Mouse (Mus musculus) retina, adult 2 months (tissue): ENCODE results near the gene Myh3.

ENCODE experiments used
- DNase-seq: peaks from one replicate; pipeline ENCODE4 v3.0.0-alpha.2; 2012; ENCODE audit warnings: low read depth, low spot score

The Myh3 gene

DNA sequence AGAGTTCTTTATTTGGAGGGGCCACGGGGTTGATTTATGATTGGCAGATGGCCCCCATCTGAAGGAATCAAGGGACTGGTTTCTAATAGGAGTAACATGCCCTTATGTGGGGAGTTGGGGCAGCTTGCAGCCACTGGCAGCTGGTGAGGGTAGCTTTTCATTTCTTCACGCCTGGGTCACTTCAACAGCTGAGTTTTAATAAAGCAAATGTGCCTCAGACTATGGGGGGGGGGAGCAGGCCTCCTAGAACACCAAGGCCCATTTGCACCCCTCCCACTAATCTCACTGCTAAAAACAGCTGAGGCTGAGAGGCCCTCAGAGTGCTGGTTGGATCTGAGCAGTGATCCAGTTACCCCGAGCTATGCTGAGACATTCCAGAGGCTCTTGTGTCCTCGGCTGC is 27.6 kb downstream of the Myh3 start:
- no peak for DNase-seq

DNA sequence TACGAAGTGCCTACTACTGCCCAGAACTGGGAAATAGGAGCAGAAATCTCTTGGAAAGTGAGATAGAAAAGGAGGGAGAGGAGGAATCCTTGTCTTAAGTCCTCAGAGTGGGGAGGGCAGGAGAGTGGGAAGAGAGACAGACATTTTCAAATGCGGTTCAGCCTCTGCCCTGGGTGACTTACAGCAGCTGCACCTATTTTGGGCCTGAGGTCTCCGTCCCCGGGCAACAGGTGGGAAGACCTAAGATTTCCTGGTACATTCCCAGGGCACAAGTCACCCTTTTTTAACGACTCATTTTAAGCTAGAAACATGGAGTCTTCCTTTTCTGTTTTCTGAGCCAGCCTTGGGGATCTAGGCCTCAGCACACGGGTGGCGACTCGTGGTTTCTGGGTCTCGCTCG is 28.9 kb downstream of the Myh3 start:
- no peak for DNase-seq

DNA sequence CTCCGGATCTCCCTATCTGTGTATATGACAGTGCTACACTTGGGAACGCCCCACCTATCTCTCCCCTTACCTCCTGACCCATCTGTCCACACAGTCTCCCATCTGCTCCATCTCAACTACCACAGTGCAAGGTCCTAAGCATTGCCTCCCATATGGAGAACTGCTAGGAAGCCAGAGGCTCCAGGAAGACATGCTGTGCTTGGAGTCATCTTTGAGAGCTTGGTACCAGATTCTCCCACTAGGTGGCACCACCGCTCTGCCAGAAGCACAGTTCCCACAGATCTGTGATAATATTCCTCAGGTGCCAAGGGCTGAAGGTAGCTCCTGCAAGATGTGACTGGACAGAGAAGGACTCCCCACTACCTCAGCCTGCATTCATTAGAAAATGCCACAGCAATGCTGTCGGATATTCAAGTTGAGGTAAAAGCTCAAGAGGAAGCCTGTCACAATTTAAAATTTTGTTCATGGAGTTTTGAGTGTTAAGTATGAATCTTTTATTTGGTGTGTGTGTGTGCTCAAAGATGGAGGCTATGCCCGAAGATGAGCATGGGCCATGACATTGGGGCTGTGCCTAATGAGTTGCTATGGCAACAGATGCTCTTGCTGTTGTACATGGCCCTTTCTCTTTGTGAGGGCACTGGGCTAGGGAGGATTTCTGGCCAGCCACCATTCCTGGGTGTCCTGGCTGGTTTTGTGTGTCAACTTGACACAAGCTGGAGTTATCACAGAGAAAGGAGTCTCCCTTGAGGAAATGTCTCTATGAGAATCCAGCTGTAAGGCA is 32.3 kb downstream of the Myh3 start:
- DNase-seq, result peak; percentile 42

DNA sequence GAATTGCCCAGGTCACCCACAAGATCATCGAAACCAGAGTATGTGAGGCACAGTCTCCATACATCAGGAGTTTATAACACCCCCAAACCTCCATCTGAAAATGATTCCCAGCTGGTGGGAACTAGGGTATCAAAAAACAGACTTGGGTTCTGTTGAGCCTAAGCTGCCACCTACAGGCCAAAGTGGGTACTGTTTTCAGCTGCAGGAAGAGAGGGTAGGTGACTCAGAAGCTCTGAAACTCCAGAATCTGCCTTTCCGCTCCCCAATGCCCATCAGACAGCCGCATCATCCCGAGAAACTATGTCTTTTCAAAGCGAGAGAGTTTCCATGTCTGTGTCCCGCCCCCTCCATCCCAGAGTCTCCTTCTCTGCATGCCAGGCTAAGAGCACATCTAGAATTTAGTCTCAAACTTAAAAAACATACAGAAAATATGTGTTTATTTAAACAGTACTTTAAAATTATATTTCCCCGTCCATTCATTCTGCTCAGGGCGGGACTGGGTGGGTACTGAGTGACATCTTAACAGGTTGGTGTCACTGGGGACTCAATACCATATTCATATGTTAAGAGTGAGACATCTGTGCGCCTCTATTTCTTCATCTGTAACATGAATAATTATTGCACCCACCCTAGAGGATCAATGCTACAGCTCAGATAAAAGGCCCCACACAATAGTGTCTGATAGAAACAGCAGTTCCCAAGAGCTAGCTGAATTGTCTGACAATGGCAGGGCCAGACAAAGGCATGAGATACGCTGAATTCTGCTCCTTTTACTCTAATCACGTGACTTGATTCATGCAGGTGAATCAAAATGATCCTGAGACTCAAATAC is 34.1 kb downstream of the Myh3 start:
- peak; percentile 30 for DNase-seq

DNA sequence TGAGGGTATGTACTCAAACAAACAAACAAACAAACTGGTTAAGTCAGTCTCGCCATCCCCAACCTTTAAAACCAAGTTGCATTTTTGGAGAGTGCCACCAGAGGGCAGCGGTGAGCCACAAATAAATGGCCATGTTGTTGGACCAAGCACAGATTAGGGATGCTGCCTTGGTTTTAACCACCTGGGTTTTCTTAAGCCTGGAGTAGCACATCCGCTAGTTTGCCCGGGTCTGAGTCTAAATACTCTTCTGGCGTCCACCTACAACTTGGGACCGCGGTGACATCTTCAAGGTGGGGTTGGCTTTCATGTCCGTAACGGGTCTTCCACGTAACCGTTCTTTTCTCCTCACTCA is 34.7 kb downstream of the Myh3 start:
- peak; percentile 47 for DNase-seq

DNA sequence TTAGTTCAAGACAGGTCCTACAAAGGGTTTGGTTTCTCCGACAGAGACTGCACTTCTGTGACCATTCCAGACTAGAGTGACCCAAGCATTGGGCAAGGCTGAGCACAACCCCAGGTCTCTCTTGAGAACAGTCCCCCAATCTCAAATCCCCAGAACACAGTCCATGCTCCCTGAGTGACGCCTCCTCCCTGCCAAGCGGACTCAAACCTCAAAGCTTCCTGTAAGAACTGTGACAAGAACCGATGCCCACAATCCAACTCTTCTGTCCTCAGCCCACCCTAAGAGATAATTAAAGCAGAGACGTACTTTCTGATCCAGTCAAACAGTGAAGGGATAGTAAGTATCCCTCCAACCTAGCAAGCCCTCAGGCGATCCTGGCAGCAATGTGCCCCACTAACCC is 35.3 kb downstream of the Myh3 start:
- DNase-seq, result no peak

DNA sequence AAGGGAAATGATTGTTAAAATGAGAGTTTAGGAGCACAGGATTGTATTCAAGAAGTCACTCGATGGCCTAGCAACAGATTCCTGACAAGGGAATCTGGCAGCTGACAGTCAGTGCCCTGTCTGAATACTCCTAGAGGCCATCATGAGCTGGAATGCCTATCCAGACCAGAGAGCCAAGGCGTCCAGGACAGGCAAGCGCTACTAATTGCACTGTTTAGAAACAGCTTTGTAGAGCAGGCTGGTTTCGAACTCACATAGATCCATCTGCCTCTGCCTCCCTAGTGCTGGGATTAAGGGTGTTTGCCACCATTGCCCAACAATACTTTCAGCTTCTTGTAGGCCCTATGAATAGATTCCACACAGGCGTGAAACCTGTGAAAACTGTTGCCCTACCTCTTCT is 36.2 kb downstream of the Myh3 start:
- no peak for DNase-seq

DNA sequence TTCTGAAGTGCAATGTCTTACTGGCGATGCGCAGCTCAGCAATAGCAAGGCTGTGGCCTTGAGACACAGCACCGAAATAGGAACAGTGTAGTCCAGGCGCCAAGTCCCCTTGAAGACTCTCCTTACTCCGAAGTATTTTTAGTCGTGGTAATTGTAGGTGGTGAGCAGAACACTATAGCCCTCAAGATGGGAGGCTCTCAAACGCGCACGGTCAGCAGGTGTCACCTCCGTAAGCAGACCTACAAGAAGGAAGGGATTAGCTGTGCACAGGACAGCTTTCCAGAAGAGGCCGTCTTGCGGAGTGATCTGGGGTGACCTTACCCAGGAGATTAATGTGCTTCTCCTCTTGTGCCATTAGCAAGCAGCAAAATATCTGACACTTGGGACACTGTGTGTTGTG is 36.8 kb downstream of the Myh3 start:
- DNase-seq, result no peak

DNA sequence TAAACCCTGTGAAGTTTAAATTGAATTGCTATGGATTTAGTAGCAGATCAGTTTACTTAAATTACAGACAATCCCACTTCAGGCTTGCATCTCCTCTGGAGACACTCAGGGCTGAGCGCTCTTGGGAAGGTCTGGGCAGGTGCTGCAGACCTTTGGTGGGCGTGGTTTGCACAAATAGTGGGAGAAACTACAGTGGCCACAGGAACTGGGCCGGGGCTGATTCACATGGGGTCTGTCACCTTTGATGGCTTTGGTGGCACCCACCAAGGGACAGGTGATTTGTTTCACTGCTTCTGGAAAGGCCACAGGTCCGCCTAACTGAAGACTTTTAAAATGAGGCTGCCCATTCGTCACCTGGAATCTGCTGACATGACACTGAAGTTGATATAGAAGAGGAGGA is 38.6 kb downstream of the Myh3 start:
- no peak for DNase-seq

DNA sequence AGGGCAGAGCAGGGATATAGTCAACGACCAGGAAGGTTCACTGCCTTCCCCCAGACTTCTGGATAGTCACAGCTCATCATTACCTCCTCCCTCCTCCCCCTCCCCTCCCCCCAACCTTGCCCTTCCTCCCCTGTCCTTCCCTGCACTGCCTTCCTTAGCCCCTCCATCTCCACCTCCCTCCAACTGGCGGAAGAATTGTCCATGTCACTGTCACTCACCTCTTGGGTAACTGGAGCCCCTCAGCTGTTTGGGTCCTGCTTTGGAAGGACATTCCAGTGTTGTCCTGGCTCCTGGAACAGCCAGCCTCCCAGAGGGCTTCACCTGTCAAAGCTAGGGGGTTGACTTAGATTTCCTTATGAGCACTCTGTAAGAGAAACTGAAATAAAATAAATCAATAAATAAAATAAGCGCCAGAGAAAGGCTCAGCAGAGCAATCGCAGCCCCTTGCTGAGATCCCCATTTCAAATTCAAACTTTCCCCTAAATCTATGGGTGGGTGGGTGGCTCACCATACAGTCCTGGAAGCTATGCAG is 41.5 kb downstream of the Myh3 start:
- no peak for DNase-seq

DNA sequence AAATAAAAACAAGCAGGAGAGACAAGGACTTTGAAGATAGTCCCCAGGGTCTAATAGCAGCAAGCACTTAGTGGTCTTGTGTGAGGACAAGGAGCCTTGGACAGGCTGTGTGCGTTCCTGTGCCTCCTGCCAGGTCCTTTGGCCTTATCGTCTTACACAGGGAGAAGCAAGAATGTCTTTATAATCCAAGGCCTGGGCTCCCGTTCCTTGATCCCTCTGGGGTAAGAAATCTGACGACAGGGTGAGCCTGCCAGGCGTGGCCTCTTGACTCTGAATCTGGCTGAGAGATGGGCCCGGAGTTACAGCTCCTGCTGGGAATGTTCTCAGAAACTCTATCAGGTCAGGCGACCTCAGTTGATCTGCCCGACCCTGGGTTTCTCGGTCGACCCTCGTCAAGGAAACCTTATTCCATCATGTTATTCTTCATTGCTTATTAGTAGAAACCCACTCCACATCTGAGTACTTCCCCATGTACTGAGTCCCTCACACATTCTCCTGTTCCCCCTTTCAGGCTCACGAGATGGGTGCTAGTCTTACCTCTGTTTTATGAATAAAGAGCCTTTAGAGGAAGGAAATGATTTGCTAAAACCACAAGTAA is 42.7 kb downstream of the Myh3 start:
- no peak for DNase-seq

DNA sequence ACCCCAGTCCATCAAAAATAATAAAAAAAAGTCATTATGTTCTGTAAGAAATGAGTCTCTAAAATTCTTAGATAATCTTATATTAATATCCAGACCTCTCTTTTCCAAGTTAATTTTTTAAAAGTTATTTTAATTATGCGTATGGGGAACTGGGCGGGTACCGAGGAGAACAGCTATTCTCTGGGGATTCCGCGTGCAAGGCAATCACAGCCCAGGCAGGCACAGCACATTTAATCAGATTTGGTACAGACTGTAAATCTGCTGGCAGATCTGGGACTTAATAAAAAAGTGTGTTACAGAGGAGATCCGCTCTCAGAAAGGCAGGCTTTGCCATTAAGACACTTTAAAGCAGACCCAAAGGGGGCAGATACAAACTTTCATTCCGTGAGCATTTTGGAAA is 46.8 kb downstream of the Myh3 start:
- no peak for DNase-seq

DNA sequence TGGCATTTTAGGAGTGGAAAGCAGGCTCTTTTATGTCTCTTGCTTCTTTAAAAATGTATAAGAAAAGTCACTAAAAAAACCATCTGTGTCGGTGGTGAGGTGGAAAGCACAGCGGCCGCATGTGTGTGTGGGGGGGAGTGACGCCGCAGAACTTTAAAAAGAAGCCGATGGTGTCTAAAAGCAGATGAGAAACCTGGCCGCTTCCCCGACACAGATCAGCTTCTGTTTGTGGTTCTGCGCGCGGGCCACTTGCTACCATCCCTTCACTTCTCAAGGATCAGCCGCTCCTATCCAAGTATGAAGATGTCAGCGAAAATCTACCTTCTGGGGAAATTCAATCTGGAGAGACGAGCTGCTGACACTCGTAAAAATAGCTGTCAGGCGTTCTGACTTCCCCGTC is 47.3 kb downstream of the Myh3 start:
- no peak for DNase-seq

DNA sequence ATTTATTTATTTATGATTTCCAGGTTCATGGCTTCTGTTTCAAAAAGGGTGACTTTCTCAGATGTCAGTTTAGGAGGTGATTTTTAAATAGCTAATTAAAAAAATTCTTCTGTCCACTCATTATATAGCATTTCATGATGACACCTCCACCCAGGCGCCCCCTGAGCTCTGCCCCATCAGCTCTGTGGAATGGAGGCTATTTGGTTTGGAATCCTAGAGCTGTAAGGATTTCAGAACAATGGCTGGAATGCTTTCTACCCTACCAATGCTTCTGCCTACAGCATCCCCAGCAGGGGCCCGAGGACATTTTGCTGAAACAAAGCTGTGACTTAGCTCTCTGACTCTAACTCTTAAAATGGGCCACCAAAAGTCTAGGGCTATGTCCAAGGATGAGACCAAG is 55.4 kb downstream of the Myh3 start:
- no peak for DNase-seq

DNA sequence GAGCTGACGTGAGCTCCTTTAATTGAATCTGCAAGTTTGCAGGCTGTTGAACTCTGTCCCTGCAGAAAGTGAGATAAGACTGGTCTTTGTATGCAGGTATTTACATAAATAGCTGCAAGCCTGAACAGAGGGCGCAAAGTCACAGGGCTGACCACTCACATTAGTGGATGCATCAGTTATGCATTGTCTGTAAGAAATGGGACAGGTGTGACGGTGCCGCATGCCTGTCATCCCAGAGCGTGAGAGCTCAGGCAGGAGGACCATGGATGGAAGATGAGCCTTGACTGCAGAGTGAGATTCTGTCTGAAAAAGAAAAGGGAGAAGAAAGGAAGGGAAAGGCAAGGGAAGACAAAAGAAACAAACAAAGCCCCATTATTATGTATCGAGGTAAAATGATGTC is 56.6 kb downstream of the Myh3 start:
- DNase-seq, result no peak

DNA sequence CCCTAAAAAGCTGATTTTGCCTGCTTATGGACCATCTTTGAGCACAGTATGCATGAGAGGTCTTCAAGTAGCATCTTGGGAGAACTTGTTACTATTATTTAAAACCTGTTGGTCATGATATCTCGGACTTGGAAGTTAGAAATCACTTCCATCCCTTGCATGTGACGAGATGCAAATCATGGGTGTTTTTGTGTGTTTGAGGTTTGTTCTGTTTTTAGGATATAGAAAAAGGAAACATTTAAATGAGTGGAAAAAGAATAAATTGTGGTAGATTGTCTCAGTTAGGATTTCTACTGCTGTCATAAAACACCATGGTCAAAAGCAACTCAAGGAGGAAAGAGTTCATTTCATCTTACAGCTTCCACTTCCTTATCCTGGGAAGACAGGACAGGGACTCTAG is 57.4 kb downstream of the Myh3 start:
- no peak for DNase-seq

DNA sequence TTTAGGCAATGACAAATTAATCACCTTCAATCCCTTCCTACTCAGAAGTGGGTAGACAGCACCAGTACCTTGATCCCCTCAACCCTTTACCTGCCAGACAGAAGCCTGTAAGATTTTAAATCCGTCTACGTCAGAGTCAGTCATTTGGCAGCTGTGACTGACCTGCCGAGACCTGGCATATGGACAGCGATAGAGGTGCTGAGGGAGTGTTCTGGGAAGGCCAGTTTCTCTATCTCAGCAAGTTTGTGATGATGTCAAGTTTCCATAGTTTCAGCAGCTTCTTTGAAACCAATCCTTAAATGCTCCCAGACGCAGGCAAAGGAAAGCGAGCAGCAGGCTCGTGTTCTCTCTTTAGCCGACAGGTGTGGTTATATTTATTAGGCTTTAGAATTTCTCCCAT is 61.5 kb downstream of the Myh3 start:
- no peak for DNase-seq

DNA sequence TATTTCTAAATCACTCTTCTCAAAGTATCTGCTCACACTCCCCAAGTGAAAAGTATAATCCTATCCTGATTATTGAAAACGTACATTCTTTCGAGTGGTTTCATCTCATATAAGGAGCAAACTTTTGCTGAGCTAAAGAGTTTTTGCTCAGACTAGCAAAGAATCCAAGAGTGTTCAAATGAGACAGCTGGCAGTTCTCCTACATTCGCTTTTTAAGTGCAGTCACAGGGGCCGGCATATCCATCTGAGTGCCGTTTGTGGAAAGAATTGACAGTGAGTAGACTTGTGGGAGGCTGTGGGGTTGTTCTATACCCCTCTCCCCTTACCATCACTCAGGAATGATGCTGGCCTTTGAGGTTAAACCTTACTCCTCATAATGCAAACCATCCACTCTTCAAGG is 62.1 kb downstream of the Myh3 start:
- no peak for DNase-seq

DNA sequence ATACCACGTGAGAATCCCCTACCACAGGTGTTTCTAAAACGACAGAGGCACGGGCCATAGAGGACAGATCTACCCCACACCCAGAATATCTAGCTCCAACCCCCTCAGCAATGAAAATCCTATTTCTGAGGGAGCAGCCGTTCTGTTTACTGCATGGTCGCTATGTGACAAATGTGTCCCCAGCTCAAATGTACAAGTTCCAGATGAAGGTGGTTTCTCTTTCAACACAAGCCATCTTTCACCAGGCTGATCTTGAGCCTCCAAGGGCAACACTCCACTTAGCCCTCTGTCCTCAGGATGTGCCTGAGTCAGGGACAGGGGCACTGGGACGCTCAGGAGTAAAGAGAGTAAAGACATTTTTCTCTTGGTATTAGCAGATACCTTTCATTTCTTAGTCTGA is 62.9 kb downstream of the Myh3 start:
- no peak for DNase-seq

DNA sequence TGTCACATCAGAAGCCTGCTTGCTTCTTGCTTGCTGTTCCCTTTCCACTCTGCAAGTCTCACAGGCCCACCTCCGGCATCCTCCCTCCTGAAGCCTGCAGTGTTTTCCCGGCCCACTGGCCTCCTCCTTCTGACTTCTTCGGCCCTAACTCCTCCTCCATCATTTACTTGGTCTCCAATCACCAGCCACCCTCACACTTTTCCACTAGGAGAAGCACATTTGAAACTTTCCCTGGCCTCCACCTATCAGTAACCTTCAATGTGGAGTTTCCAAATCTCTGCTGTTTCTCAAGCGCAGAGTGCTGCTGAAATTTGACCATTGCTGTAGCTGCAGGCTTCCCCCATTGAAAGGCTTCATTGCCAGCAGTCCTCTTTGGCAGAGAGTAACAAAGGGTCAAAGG is 63.9 kb downstream of the Myh3 start:
- DNase-seq, result no peak

DNA sequence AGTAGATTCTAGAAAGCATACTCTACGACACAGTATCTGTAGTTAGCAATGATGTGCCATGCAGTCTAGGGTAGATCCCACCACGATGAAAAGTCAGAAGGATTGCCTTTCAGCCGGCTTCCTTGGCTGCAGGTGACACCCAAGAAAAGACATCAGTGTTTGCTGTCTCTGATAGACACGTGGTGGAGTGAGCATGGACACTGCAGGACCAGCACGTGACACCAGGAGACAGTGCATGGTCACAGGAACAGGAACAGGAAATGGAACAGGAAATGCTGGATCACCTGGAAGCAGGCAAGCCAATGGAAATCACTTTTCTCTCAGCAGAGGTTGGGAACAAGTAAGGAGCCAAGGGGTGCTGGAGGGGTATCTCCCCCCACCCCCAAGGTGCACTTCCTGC is 65.0 kb downstream of the Myh3 start:
- no peak for DNase-seq

DNA sequence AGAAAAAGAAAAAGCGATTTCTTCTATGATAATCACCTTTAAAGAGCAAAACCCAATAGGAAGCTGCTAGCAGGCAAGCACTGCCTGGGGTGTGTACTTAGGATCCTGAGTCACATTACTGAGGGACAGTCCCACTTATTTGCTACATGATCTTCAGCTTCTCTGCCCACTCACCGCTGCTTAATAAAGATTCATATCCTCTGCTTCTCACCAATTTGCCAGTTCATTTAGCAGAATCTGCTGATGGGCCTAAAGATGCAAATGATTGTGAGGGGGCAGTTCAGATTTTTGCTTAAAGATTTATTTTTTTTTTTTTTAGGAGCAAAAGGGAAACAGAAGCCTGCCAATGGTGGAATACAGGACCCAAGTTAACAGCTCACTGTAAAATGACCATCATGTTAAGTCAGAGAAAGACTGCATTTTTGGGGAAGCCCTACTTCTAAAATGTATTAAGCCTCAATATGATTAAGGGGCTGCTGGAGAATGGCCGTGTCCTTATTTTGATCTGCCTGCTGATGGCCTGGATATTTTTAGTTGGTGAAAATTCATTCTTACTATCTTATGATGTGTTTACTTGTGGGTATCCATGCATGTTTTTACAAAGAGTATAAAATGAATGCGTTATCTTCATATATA is 65.9 kb downstream of the Myh3 start:
- DNase-seq, result no peak
